Mouse (Mus musculus): ENCODE results near the gene Sema3a. TPM values are rescaled to one million over a fixed set of nuclear protein-coding genes. Genes with fewer than 3 reads are reported as not detected.

Gene Sema3a
- 43.4 and 46.8 TPM in 2 replicates for polyA plus RNA-seq (2014; fragmentation: Nextera tagmentation; extraction: Ambion mirVana)

- H3K27ac ChIP-seq (replicated peaks; ENCODE audit: low read depth, low read length) = peak within 1 kb of the TSS; percentile 66
- H3K9ac ChIP-seq (ENCODE audit: low read length) = peak within 1 kb of the TSS; percentile 41; the same call in 1 of the 2 replicates
- DNase-seq (ENCODE audit: low spot score) (peak; percentile 88), ATAC-seq (ENCODE audit: insufficient number of reproducible peaks, low FRiP score, low TSS enrichment, low read depth) (peak; percentile 91)
- no peaks in the 10 kb centered on the region for H3K4me1 ChIP-seq (ENCODE audit: control insufficient read depth, insufficient read depth, low read length)
- H3K4me2 ChIP-seq (ENCODE audit: low read depth, severe bottlenecking) = peak within 1 kb of the TSS; percentile 40
- H3K27me3 ChIP-seq (ENCODE audit: control insufficient read depth, insufficient read depth, low read length) = no peaks in the 10 kb centered on the region
- H3K9me3 ChIP-seq (ENCODE audit: control insufficient read depth, low read length) = no peaks in the 10 kb centered on the region
- WGBS = 8% methylated on average over 13 of the region's 13 CpGs
- H3K36me3 ChIP-seq (ENCODE audit: control insufficient read depth, insufficient read depth, low read length) = no peaks in the 10 kb centered on the region
- H3K4me3 ChIP-seq (ENCODE audit: low read depth, low read length) = peak within 1 kb of the TSS; percentile 38
Measured at GRCm38 (mm10) chr5:13125241-13125692, at the start of gene Sema3a. Gene Sema3a (plus strand): TSS chr5:13125414.

GRCm38 (mm10) chr5:13084777-13085439, 40.3 kb upstream of the Sema3a start:
- H3K4me1 ChIP-seq (ENCODE audit: control insufficient read depth, insufficient read depth, low read length) = no peaks in the 10 kb centered on the region
- H3K36me3 ChIP-seq (ENCODE audit: control insufficient read depth, insufficient read depth, low read length) = no peaks in the 10 kb centered on the region
- H3K27me3 ChIP-seq (ENCODE audit: control insufficient read depth, insufficient read depth, low read length) = no peaks in the 10 kb centered on the region
- no peak overlapping the region for H3K4me3 ChIP-seq (ENCODE audit: low read depth, low read length)
- no peaks in the 10 kb centered on the region for H3K9me3 ChIP-seq (ENCODE audit: control insufficient read depth, low read length)
- no peak overlapping the region for H3K4me2 ChIP-seq (ENCODE audit: low read depth, severe bottlenecking)
- DNase-seq (ENCODE audit: low spot score) = no peak
- 50% methylated on average over 6 of the region's 6 CpGs for WGBS
- no peak overlapping the region for H3K27ac ChIP-seq (replicated peaks; ENCODE audit: low read depth, low read length)
- ATAC-seq (ENCODE audit: insufficient number of reproducible peaks, low FRiP score, low TSS enrichment, low read depth) = peak; percentile 44; the same call in 1 of the 2 replicates
- no peak overlapping the region for H3K9ac ChIP-seq (ENCODE audit: low read length)

GRCm38 (mm10) chr5:13090431-13090830, 34.8 kb upstream of the Sema3a start:
- H3K4me2 ChIP-seq (ENCODE audit: low read depth, severe bottlenecking) = no peak overlapping the region
- ATAC-seq (ENCODE audit: insufficient number of reproducible peaks, low FRiP score, low TSS enrichment, low read depth) = no peak
- H3K27ac ChIP-seq (replicated peaks; ENCODE audit: low read depth, low read length) = no peak overlapping the region
- H3K4me1 ChIP-seq (ENCODE audit: control insufficient read depth, insufficient read depth, low read length) = no peaks in the 10 kb centered on the region
- H3K36me3 ChIP-seq (ENCODE audit: control insufficient read depth, insufficient read depth, low read length) = no peaks in the 10 kb centered on the region
- H3K9ac ChIP-seq (ENCODE audit: low read length) = no peak overlapping the region
- no peaks in the 10 kb centered on the region for H3K9me3 ChIP-seq (ENCODE audit: control insufficient read depth, low read length)
- H3K4me3 ChIP-seq (ENCODE audit: low read depth, low read length) = no peak overlapping the region
- no peak for DNase-seq (ENCODE audit: low spot score)
- 90% methylated on average over 1 of the region's 1 CpGs for WGBS
- no peaks in the 10 kb centered on the region for H3K27me3 ChIP-seq (ENCODE audit: control insufficient read depth, insufficient read depth, low read length)

GRCm38 (mm10) chr5:13109522-13109921, 15.7 kb upstream of the Sema3a start:
- no peak for ATAC-seq (ENCODE audit: insufficient number of reproducible peaks, low FRiP score, low TSS enrichment, low read depth)
- no peak overlapping the region for H3K4me2 ChIP-seq (ENCODE audit: low read depth, severe bottlenecking)
- DNase-seq (ENCODE audit: low spot score) = no peak
- H3K9ac ChIP-seq (ENCODE audit: low read length) = no peak overlapping the region
- no peaks in the 10 kb centered on the region for H3K9me3 ChIP-seq (ENCODE audit: control insufficient read depth, low read length)
- H3K36me3 ChIP-seq (ENCODE audit: control insufficient read depth, insufficient read depth, low read length) = no peaks in the 10 kb centered on the region
- H3K4me1 ChIP-seq (ENCODE audit: control insufficient read depth, insufficient read depth, low read length) = no peaks in the 10 kb centered on the region
- H3K27me3 ChIP-seq (ENCODE audit: control insufficient read depth, insufficient read depth, low read length) = no peaks in the 10 kb centered on the region
- H3K27ac ChIP-seq (replicated peaks; ENCODE audit: low read depth, low read length) = no peak overlapping the region
- 71% methylated on average over 2 of the region's 2 CpGs for whole genome bisulfite sequencing
- no peak overlapping the region for H3K4me3 ChIP-seq (ENCODE audit: low read depth, low read length)

GRCm38 (mm10) chr5:13117236-13117635, 8.0 kb upstream of the Sema3a start:
- Histone ChIP-seq H3K4me2 (ENCODE audit: low read depth, severe bottlenecking) (no peak overlapping the region), H3K36me3 (ENCODE audit: control insufficient read depth, insufficient read depth, low read length) (no peaks in the 10 kb centered on the region), H3K4me3 (ENCODE audit: low read depth, low read length) (no peak overlapping the region), H3K27ac (replicated peaks; ENCODE audit: low read depth, low read length) (no peak overlapping the region), H3K27me3 (ENCODE audit: control insufficient read depth, insufficient read depth, low read length) (no peaks in the 10 kb centered on the region), H3K9me3 (ENCODE audit: control insufficient read depth, low read length) (no peaks in the 10 kb centered on the region), H3K9ac (ENCODE audit: low read length) (no peak overlapping the region), H3K4me1 (ENCODE audit: control insufficient read depth, insufficient read depth, low read length) (no peaks in the 10 kb centered on the region)
- 88% methylated on average over 8 of the region's 8 CpGs for WGBS
- DNase-seq (ENCODE audit: low spot score) (no peak), ATAC-seq (ENCODE audit: insufficient number of reproducible peaks, low FRiP score, low TSS enrichment, low read depth) (no peak)

- H3K9ac ChIP-seq (ENCODE audit: low read length) = peak overlapping the region; percentile 41; the same call in 1 of the 2 replicates
Measured at GRCm38 (mm10) chr5:13125757-13126156, 543 bp downstream of the Sema3a start.

GRCm38 (mm10) chr5:13126196-13126595, 982 bp downstream of the Sema3a start:
- H3K4me2 ChIP-seq (ENCODE audit: low read depth, severe bottlenecking) = peak overlapping the region; percentile 40
- no peaks in the 10 kb centered on the region for H3K27me3 ChIP-seq (ENCODE audit: control insufficient read depth, insufficient read depth, low read length)
- DNase-seq (ENCODE audit: low spot score) = no peak
- no peaks in the 10 kb centered on the region for H3K4me1 ChIP-seq (ENCODE audit: control insufficient read depth, insufficient read depth, low read length)
- H3K9ac ChIP-seq (ENCODE audit: low read length) = 0 out of 2 replicates have a peak overlapping the region, but pooled peaks have one; percentile 27
- no peaks in the 10 kb centered on the region for H3K36me3 ChIP-seq (ENCODE audit: control insufficient read depth, insufficient read depth, low read length)
- peak overlapping the region; percentile 38 for H3K4me3 ChIP-seq (ENCODE audit: low read depth, low read length)
- no peaks in the 10 kb centered on the region for H3K9me3 ChIP-seq (ENCODE audit: control insufficient read depth, low read length)
- no peak for ATAC-seq (ENCODE audit: insufficient number of reproducible peaks, low FRiP score, low TSS enrichment, low read depth)
- peak overlapping the region; percentile 66; the same call in 1 of the 2 replicates for H3K27ac ChIP-seq (replicated peaks; ENCODE audit: low read depth, low read length)
- 13% methylated on average over 4 of the region's 4 CpGs for WGBS

More at GRCm38 (mm10) chr5:13125757-13126156, 543 bp downstream of the Sema3a start:
- Histone ChIP-seq H3K4me2 (ENCODE audit: low read depth, severe bottlenecking) (peak overlapping the region; percentile 40), H3K27me3 (ENCODE audit: control insufficient read depth, insufficient read depth, low read length) (no peaks in the 10 kb centered on the region), H3K4me1 (ENCODE audit: control insufficient read depth, insufficient read depth, low read length) (no peaks in the 10 kb centered on the region), H3K27ac (replicated peaks; ENCODE audit: low read depth, low read length) (peak overlapping the region; percentile 66), H3K36me3 (ENCODE audit: control insufficient read depth, insufficient read depth, low read length) (no peaks in the 10 kb centered on the region), H3K4me3 (ENCODE audit: low read depth, low read length) (peak overlapping the region; percentile 38), H3K9me3 (ENCODE audit: control insufficient read depth, low read length) (no peaks in the 10 kb centered on the region)
- DNase-seq (ENCODE audit: low spot score) (peak; percentile 60), ATAC-seq (ENCODE audit: insufficient number of reproducible peaks, low FRiP score, low TSS enrichment, low read depth) (peak; percentile 17; the same call in 1 of the 2 replicates)
- 6% methylated on average over 9 of the region's 9 CpGs for WGBS

GRCm38 (mm10) chr5:13127121-13127520, 1.9 kb downstream of the Sema3a start:
- peak overlapping the region; percentile 38 for H3K4me3 ChIP-seq (ENCODE audit: low read depth, low read length)
- DNase-seq (ENCODE audit: low spot score) (peak; percentile 43), ATAC-seq (ENCODE audit: insufficient number of reproducible peaks, low FRiP score, low TSS enrichment, low read depth) (peak; percentile 64; the same call in 1 of the 2 replicates)

More at GRCm38 (mm10) chr5:13127121-13127520, 1.9 kb downstream of the Sema3a start:
- 13% methylated on average over 3 of the region's 3 CpGs for WGBS
- Histone ChIP-seq H3K27ac (replicated peaks; ENCODE audit: low read depth, low read length) (no peak overlapping the region), H3K4me1 (ENCODE audit: control insufficient read depth, insufficient read depth, low read length) (no peaks in the 10 kb centered on the region), H3K36me3 (ENCODE audit: control insufficient read depth, insufficient read depth, low read length) (no peaks in the 10 kb centered on the region), H3K27me3 (ENCODE audit: control insufficient read depth, insufficient read depth, low read length) (no peaks in the 10 kb centered on the region), H3K9me3 (ENCODE audit: control insufficient read depth, low read length) (no peaks in the 10 kb centered on the region), H3K9ac (ENCODE audit: low read length) (no peak overlapping the region), H3K4me2 (ENCODE audit: low read depth, severe bottlenecking) (peak overlapping the region; percentile 40; the same call in 1 of the 2 replicates)

Measured in limb, embryonic 11.5 days (tissue).